Mouse (Mus musculus): ENCODE results near the gene Aff1. TPM values are rescaled to one million over a fixed set of nuclear protein-coding genes. Genes with fewer than 3 reads are reported as not detected.

The Aff1 gene
- polyA plus RNA-seq, 1 experiment from 2014 or later, result 7.6 TPM

DNA sequence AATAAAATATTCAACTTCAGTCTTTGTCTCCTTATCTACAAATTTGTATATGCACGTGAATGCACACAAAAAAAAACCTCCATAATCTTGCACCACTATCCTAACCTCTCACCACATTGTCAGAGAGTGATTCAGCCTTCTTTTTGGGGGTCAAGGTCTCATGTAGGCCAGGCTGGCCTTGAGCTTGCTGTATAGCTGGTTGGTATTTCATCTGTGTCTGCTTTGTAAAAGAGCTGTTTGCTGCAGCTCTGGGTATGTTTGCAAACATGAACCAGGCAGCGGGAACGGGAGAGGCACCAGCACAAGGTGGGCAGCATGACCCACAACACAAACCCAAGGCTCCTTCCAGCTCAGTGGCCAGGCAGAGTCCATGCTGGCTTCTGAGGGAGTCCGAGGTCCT lies 18.6 kb upstream of the Aff1 start:
- Histone ChIP-seq H3K27me3 (no peaks in the 10 kb centered on the region), H3K36me3 (no peaks in the 10 kb centered on the region), H3K4me2 (no peak overlapping the region), H3K27ac (no peak overlapping the region), H3K4me1 (replicated peaks) (no peaks in the 10 kb centered on the region), H3K9me3 (replicated peaks) (no peaks in the 10 kb centered on the region), H3K9ac (no peak overlapping the region), H3K4me3 (no peak overlapping the region)
- 73% methylated on average over 4 of the region's 4 CpGs for WGBS
- no peak for ATAC-seq (replicated peaks; ENCODE audit: insufficient number of reproducible peaks, insufficient read depth, low FRiP score, low read depth)

- Histone ChIP-seq H3K9ac (no peak overlapping the region), H3K9me3 (replicated peaks) (no peaks in the 10 kb centered on the region), H3K36me3 (no peaks in the 10 kb centered on the region), H3K4me1 (replicated peaks) (no peaks in the 10 kb centered on the region), H3K4me3 (no peak overlapping the region), H3K27me3 (no peaks in the 10 kb centered on the region), H3K4me2 (no peak overlapping the region), H3K27ac (no peak overlapping the region)
- 65% methylated on average over 6 of the region's 6 CpGs for WGBS
- ATAC-seq (replicated peaks; ENCODE audit: insufficient number of reproducible peaks, insufficient read depth, low FRiP score, low read depth), result no peak
Measured at GRCm38 (mm10) chr5:103674482-103674881, 17.7 kb upstream of the Aff1 start.

DNA sequence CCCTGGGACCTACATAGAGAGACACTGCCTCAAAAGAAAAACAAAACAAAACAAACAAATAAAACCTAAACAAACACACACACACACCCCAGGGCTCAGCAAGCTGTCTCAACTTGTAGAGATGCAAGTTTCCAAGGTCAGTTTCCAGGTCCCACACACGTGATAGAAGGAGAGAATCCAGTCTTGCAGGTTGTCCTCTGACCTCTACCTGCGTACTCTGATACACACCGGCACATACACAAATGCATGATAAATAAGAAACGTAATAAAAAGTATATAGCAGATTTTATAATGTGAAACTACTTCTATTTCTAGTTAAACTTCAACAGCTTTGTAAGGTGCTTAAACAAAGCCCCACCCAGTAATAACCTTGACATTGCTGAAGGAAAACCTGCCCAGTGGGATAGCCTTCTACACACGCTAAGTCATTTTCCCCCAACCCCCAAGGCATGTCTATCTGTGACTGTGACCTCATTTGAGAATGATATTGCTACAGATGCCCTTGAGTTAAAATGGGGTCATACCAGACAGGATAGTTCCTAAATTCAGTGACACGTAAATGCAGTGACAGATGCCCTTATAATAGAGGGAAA lies 15.8 kb upstream of the Aff1 start:
- Histone ChIP-seq H3K36me3 (no peaks in the 10 kb centered on the region), H3K4me1 (replicated peaks) (no peaks in the 10 kb centered on the region), H3K27ac (no peak overlapping the region), H3K9ac (no peak overlapping the region), H3K9me3 (replicated peaks) (no peaks in the 10 kb centered on the region), H3K4me2 (no peak overlapping the region), H3K27me3 (no peaks in the 10 kb centered on the region), H3K4me3 (no peak overlapping the region)
- 81% methylated on average over 6 of the region's 6 CpGs for WGBS
- no peak for ATAC-seq (replicated peaks; ENCODE audit: insufficient number of reproducible peaks, insufficient read depth, low FRiP score, low read depth)

DNA sequence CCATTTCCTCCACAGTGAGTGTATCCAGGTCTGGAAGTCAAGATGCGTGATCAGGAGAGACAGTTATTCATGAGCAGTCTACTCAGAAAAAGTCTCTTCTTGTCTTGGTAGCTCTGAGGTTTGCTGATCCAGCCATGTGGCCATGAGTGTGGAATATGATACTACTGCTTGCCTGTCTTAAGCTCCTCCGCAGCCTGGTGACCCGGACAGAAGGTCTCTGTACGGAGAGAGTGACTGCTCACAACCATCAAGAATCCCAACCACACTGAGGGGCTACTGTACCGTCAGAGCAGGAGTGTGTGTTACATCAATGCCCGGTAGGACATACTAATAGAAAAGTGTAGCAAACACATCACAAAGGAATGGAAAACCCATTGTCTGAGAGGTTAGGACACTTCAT lies 14.3 kb upstream of the Aff1 start:
- ATAC-seq (replicated peaks; ENCODE audit: insufficient number of reproducible peaks, insufficient read depth, low FRiP score, low read depth), result no peak
- Histone ChIP-seq H3K27me3 (no peaks in the 10 kb centered on the region), H3K4me3 (no peak overlapping the region), H3K4me1 (replicated peaks) (no peaks in the 10 kb centered on the region), H3K27ac (no peak overlapping the region), H3K36me3 (no peaks in the 10 kb centered on the region), H3K9me3 (replicated peaks) (no peaks in the 10 kb centered on the region), H3K9ac (no peak overlapping the region), H3K4me2 (no peak overlapping the region)
- WGBS, result 79% methylated on average over 6 of the region's 6 CpGs

GRCm38 (mm10) chr5:103678974-103679373 lies 13.2 kb upstream of the Aff1 start:
- no peak for ATAC-seq (replicated peaks; ENCODE audit: insufficient number of reproducible peaks, insufficient read depth, low FRiP score, low read depth)
- no peaks in the 10 kb centered on the region for H3K36me3 ChIP-seq
- H3K27me3 ChIP-seq, result no peaks in the 10 kb centered on the region
- no peak overlapping the region for H3K4me3 ChIP-seq
- H3K9ac ChIP-seq, result no peak overlapping the region
- no peaks in the 10 kb centered on the region for H3K4me1 ChIP-seq (replicated peaks)
- no peaks in the 10 kb centered on the region for H3K9me3 ChIP-seq (replicated peaks)
- WGBS, result 93% methylated on average over 5 of the region's 5 CpGs
- H3K27ac ChIP-seq, result no peak overlapping the region
- no peak overlapping the region for H3K4me2 ChIP-seq

- no peak for ATAC-seq (replicated peaks; ENCODE audit: insufficient number of reproducible peaks, insufficient read depth, low FRiP score, low read depth)
- H3K27me3 ChIP-seq, result no peaks in the 10 kb centered on the region
- no peaks in the 10 kb centered on the region for H3K36me3 ChIP-seq
- no peak overlapping the region for H3K9ac ChIP-seq
- no peak overlapping the region for H3K4me3 ChIP-seq
- H3K4me2 ChIP-seq, result no peak overlapping the region
- no peaks in the 10 kb centered on the region for H3K9me3 ChIP-seq (replicated peaks)
- no peak overlapping the region for H3K27ac ChIP-seq
- no peaks in the 10 kb centered on the region for H3K4me1 ChIP-seq (replicated peaks)
- 33% methylated on average over 4 of the region's 4 CpGs for WGBS
Measured at GRCm38 (mm10) chr5:103680381-103680780, 11.8 kb upstream of the Aff1 start.

- H3K27ac ChIP-seq, result no peak overlapping the region
- ATAC-seq (replicated peaks; ENCODE audit: insufficient number of reproducible peaks, insufficient read depth, low FRiP score, low read depth), result no peak
- 70% methylated on average over 3 of the region's 3 CpGs for WGBS
- no peaks in the 10 kb centered on the region for H3K9me3 ChIP-seq (replicated peaks)
- no peaks in the 10 kb centered on the region for H3K4me1 ChIP-seq (replicated peaks)
- no peaks in the 10 kb centered on the region for H3K27me3 ChIP-seq
- no peak overlapping the region for H3K4me3 ChIP-seq
- no peaks in the 10 kb centered on the region for H3K36me3 ChIP-seq
- H3K4me2 ChIP-seq, result no peak overlapping the region
- no peak overlapping the region for H3K9ac ChIP-seq
Measured at GRCm38 (mm10) chr5:103681824-103682223, 10.3 kb upstream of the Aff1 start.

DNA sequence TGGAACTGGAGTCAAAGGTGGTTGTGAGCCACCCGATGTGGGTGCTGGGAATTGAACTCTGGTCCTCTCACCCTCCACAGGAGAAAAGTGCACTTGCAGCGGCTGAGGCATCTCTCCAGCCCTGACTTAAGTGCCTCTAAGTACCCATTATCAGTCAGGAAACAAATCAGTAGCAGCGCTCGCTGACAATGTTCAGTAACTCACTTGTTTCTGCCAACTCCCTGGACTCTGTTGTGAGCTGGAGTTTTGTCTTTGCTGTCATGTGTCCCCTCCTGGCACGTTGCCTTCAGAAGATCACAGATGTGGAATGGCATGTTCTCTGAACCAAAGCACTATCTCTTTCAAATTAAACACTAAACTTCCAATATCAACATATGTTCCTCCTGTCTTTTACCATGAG lies 2.5 kb upstream of the Aff1 start:
- H3K4me3 ChIP-seq, result no peak overlapping the region
- H3K9me3 ChIP-seq (replicated peaks), result no peaks in the 10 kb centered on the region
- no peak overlapping the region for H3K9ac ChIP-seq
- H3K27me3 ChIP-seq, result peaks cover 21% of the 10 kb centered on the region
- no peak overlapping the region for H3K4me2 ChIP-seq
- WGBS, result 50% methylated on average over 5 of the region's 5 CpGs
- no peak for ATAC-seq (replicated peaks; ENCODE audit: insufficient number of reproducible peaks, insufficient read depth, low FRiP score, low read depth)
- H3K4me1 ChIP-seq (replicated peaks), result peaks cover 16% of the 10 kb centered on the region
- no peak overlapping the region for H3K27ac ChIP-seq
- H3K36me3 ChIP-seq, result no peaks in the 10 kb centered on the region

GRCm38 (mm10) chr5:103690190-103690589 lies 2.0 kb upstream of the Aff1 start:
- H3K27ac ChIP-seq, result no peak overlapping the region
- no peak overlapping the region for H3K9ac ChIP-seq
- H3K27me3 ChIP-seq, result peaks cover 21% of the 10 kb centered on the region
- H3K4me1 ChIP-seq (replicated peaks), result peaks cover 16% of the 10 kb centered on the region
- no peak overlapping the region for H3K4me2 ChIP-seq
- H3K36me3 ChIP-seq, result no peaks in the 10 kb centered on the region
- WGBS, result 84% methylated on average over 8 of the region's 8 CpGs
- no peaks in the 10 kb centered on the region for H3K9me3 ChIP-seq (replicated peaks)
- no peak overlapping the region for H3K4me3 ChIP-seq
- no peak for ATAC-seq (replicated peaks; ENCODE audit: insufficient number of reproducible peaks, insufficient read depth, low FRiP score, low read depth)

DNA sequence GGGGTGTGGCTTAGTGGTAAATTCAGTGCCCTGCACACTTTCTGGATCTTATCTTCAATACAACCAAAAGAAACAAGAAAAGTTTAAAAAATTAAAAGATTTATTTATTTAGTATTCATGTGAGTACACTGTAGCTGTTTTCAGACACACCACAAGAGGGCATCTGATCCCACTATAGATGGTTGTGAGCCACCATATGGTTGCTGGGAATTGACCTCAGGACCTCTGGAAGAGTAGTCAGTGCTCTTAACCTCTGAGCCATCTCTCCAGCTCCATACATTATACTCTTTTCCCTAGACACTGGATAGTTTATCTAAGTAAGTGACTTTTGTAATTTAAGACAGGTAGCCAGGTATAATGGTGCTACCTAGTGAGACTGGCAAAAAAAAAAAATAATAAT lies 1.0 kb upstream of the Aff1 start:
- Histone ChIP-seq H3K4me3 (peak overlapping the region; percentile 68), H3K9me3 (replicated peaks) (no peaks in the 10 kb centered on the region), H3K4me1 (replicated peaks) (peaks cover 16% of the 10 kb centered on the region), H3K36me3 (no peaks in the 10 kb centered on the region), H3K4me2 (peak overlapping the region; percentile 99), H3K27ac (no peak overlapping the region), H3K27me3 (peaks cover 23% of the 10 kb centered on the region), H3K9ac (no peak overlapping the region)
- ATAC-seq (replicated peaks; ENCODE audit: insufficient number of reproducible peaks, insufficient read depth, low FRiP score, low read depth), result no peak

DNA sequence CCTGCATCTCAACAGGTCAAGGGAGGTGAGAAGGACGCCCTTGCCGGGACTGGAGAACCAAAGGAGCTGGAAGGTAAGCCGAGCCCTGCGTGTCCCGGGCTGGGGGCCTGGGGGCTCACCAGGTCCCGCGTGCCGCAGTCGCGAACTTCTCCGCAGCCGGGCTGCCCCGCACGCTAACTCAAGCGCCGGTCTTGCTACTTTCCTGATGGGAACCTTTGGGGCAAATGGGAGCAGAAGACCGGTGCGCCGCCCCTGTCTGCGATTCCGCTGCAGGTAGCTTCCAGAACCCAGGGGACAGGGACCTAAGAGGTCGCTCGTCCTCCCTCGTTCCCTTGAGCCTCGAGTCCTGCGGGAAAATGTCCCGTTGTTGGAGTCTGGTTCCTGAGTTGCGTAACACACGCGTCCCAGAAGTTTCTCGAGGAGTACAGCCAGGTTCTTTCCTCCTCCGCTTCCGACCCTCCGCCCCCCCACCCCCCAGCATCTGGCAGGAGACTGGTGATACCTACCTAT lies 412 bp downstream of the Aff1 start:
- under 1% methylated on average over 34 of the region's 34 CpGs for WGBS
- Histone ChIP-seq H3K27ac (peak overlapping the region; percentile 38; the same call in 1 of the 2 replicates), H3K9me3 (replicated peaks) (no peaks in the 10 kb centered on the region), H3K27me3 (peaks cover 23% of the 10 kb centered on the region), H3K4me3 (peak overlapping the region; percentile 68), H3K4me2 (peak overlapping the region; percentile 99), H3K36me3 (no peaks in the 10 kb centered on the region), H3K4me1 (replicated peaks) (peaks cover 16% of the 10 kb centered on the region), H3K9ac (peak overlapping the region; percentile 62)
- ATAC-seq (replicated peaks; ENCODE audit: insufficient number of reproducible peaks, insufficient read depth, low FRiP score, low read depth), result 0 out of 2 replicates have a peak, but pooled peaks have one; percentile 17

GRCm38 (mm10) chr5:103693041-103693641 lies 967 bp downstream of the Aff1 start:
- under 1% methylated on average over 28 of the region's 28 CpGs for WGBS
- H3K27ac ChIP-seq, result no peak overlapping the region
- peak; percentile 10; the same call in 1 of the 2 replicates for ATAC-seq (replicated peaks; ENCODE audit: insufficient number of reproducible peaks, insufficient read depth, low FRiP score, low read depth)

More at GRCm38 (mm10) chr5:103693041-103693641, 967 bp downstream of the Aff1 start:
- Histone ChIP-seq H3K9ac (peak overlapping the region; percentile 62), H3K27me3 (peaks cover 23% of the 10 kb centered on the region), H3K4me1 (replicated peaks) (peaks cover 16% of the 10 kb centered on the region), H3K4me2 (peak overlapping the region; percentile 99), H3K36me3 (no peaks in the 10 kb centered on the region), H3K4me3 (peak overlapping the region; percentile 68), H3K9me3 (replicated peaks) (no peaks in the 10 kb centered on the region)
